Mouse (Mus musculus) liver, embryonic 16.5 days (tissue): ENCODE data around the gene Ssx2ip. TPM values are rescaled to one million over a fixed set of nuclear protein-coding genes. Genes with fewer than 3 reads are reported as not detected.
"Not testable (repeated sequence)": the region's sequence is repeated elsewhere in the genome, so short reads cannot be mapped to it uniquely, and the experiment has no call there.

Experiments used
- ATAC-seq: fragments of 200-750 bp; cut with Nextera tagmentation; 2 replicates; pipeline ENCODE4 v1.8.0; 2017; ENCODE audit warnings: low read depth, mild to moderate bottlenecking, moderate number of reproducible peaks, moderate library complexity
- H3K27ac ChIP-seq: fragments of 300-500 bp; sonication (generic); 2 replicates; pipeline ENCODE4 v1.5.1; 2014; ENCODE audit warnings: mild to moderate bottlenecking, low read length
- H3K27me3 ChIP-seq: fragments of 300-500 bp; sonication (generic); 2 replicates; pipeline ENCODE4 v1.6.1; 2014; ENCODE audit warnings: low read depth, low read length, mixed read lengths; ENCODE audit not compliant: control insufficient read depth, insufficient read depth
- H3K36me3 ChIP-seq: fragments of 300-500 bp; sonication (generic); 2 replicates; pipeline ENCODE4 v1.6.1; 2014; ENCODE audit warnings: mild to moderate bottlenecking; ENCODE audit not compliant: control insufficient read depth, insufficient read depth
- H3K4me1 ChIP-seq: fragments of 300-500 bp; sonication (generic); 2 replicates; pipeline ENCODE4 v1.6.1; 2014; ENCODE audit warnings: low read depth, low read length, mixed read lengths; ENCODE audit not compliant: control insufficient read depth
- H3K4me2 ChIP-seq: fragments of 300-500 bp; sonication (generic); 2 replicates; pipeline ENCODE4 v1.6.1; 2014; ENCODE audit warnings: low read depth, low read length, mixed read lengths
- H3K4me3 ChIP-seq: fragments of 300-500 bp; sonication (generic); 2 replicates; pipeline ENCODE4 v1.5.1; 2014; ENCODE audit warnings: low read depth, mild to moderate bottlenecking, low read length
- H3K9ac ChIP-seq: fragments of 300-500 bp; sonication (generic); 2 replicates; pipeline ENCODE4 v1.6.1; 2014; ENCODE audit warnings: low read depth, low read length
- H3K9me3 ChIP-seq: fragments of 300-500 bp; sonication (generic); replicated peaks from 2 replicates; pipeline ENCODE4 v1.6.1; 2016; ENCODE audit warnings: low read length; ENCODE audit not compliant: control insufficient read depth
- WGBS: fragments of 180-500 bp; shearing (Covaris S2); extraction: QIAGEN DNeasy Blood & Tissue Kit; methylation state at CpG from one replicate; pipeline ENCODE4 v1.1.7; 2014; ENCODE audit not compliant: insufficient replicate concordance; 5-methylcytosine and 5-hydroxymethylcytosine counted together
- polyA plus RNA-seq: library from polyadenylated mRNA; unstranded; fragments of >200 nt; fragmentation: Nextera tagmentation; extraction: Ambion mirVana; gene quantifications from 2 replicates; pipeline ENCODE4 v1.2.1, GENCODE M21; 2015

The Ssx2ip gene
- polyA plus RNA-seq, 1 experiment from 2014 or later = 60.7 TPM

DNA sequence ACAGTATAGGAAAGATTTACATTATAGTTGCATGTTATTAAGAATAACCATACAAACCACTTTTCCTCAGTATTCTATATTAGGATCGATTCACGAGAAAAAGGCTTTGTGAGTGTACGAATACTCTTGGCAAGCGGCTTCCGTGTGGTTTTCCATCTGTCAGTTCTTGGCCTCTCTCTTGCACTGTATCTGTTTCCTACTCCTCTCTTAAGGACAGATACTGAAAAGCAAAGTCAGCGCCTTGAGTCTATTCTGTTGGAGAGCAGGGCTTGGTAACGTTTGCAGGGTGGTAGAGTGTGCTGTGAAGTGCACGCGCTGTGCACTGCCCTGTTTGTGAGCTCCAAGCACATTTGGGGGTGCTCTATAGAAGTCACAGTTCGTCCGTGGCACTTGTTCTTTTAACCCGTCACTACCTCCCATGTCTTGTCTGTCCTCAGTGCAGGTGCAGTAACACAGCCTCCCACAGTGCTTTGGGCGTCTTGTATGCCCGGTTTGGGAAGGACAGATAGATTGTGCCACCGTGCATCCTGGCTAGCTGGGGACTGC is 15.6 kb downstream of the Ssx2ip start:
- Histone ChIP-seq H3K27ac (no peak overlapping the region), H3K4me1 (no peaks in the 10 kb centered on the region), H3K36me3 (peaks cover 68% of the 10 kb centered on the region), H3K4me3 (no peak overlapping the region), H3K4me2 (no peak overlapping the region), H3K27me3 (no peaks in the 10 kb centered on the region), H3K9ac (no peak overlapping the region), H3K9me3 (no peaks in the 10 kb centered on the region)
- whole genome bisulfite sequencing = 76% methylated on average over 15 of the region's 15 CpGs
- no peak for ATAC-seq

DNA sequence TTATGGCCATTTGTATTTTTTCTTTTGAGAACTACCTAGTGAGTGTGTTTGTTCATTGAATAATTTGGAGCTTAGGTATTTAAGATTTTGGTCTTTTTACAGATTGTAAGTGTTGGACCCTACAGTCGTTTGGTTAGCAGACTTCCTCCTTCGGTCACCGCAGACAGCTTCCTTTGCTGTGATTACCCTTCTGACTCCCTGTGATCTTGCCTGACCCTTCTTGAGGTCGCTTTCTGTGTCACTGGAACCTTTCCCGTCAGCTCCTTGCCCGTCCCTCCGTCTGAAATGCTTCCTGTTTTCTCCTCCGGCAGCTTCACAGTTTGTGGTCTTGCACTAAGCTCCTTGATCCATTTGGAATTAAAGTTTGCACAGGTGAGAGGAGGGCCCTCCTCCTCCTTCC is 17.3 kb downstream of the Ssx2ip start:
- no peak overlapping the region for H3K9ac ChIP-seq
- ATAC-seq = no peak
- H3K27me3 ChIP-seq = no peaks in the 10 kb centered on the region
- no peak overlapping the region for H3K4me3 ChIP-seq
- 38% methylated on average over 8 of the region's 8 CpGs for WGBS
- H3K27ac ChIP-seq = no peak overlapping the region
- H3K4me2 ChIP-seq = no peak overlapping the region
- peaks cover 73% of the 10 kb centered on the region for H3K36me3 ChIP-seq
- H3K9me3 ChIP-seq = no peaks in the 10 kb centered on the region
- no peaks in the 10 kb centered on the region for H3K4me1 ChIP-seq

DNA sequence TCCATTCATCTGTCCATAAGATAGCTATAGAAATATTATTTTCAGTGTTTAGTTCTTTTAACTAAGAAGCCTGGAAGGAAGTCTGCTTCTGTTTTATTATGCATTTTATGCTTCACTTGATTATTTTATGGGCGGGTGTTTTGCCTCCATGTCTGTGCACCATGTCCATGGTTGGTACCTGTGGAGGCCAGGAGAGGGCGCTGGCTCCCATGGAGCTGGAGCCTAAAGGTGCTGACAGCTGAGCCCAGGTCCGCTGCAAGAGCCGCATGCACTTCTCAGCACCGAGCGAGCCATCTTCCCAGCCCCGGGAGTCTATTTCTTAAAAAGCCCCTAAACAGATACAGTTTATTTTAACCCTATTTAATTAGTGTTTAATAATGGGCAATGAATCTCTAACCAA is 19.3 kb downstream of the Ssx2ip start:
- Histone ChIP-seq H3K27ac (no peak overlapping the region), H3K4me2 (no peak overlapping the region), H3K36me3 (peaks cover 83% of the 10 kb centered on the region), H3K4me1 (no peaks in the 10 kb centered on the region), H3K4me3 (no peak overlapping the region), H3K9me3 (no peaks in the 10 kb centered on the region), H3K27me3 (no peaks in the 10 kb centered on the region), H3K9ac (no peak overlapping the region)
- no peak for ATAC-seq
- 86% methylated on average over 7 of the region's 7 CpGs for WGBS

DNA sequence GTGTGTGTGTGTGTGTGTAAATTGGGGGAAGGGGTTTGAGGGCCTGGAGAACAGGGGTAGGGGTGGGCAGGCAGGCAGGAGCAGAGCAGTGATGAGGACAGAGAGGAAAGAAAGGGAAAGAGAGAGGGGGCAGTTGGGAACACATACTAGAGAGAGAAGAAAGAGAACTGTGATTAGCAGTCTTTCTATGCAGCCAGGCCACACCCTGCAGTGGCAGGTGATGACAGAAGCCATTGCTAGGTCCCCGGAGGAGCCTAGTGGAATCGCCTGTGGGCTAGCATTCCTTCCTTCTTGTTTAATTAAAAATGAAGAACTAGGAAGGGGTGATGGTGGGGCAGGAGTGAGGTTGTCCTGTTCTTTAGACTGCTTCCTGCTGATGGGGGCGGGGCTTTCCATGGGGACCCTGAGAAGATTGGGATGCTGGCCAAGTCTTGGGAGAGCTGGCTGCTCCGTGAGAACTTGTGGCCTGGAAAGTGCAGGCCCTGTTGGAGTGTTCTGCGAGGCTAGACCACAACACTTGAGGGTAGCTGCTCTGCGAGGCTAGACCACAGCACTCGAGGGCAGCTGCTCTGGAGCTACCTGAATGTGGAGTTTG is 20.0 kb downstream of the Ssx2ip start:
- H3K4me1 ChIP-seq = no peaks in the 10 kb centered on the region
- H3K4me2 ChIP-seq = no peak overlapping the region
- 83% methylated on average over 7 of the region's 7 CpGs for WGBS
- H3K36me3 ChIP-seq = peaks cover 81% of the 10 kb centered on the region
- no peak for ATAC-seq
- H3K9me3 ChIP-seq = no peaks in the 10 kb centered on the region
- H3K27ac ChIP-seq = no peak overlapping the region
- H3K27me3 ChIP-seq = no peaks in the 10 kb centered on the region
- H3K4me3 ChIP-seq = no peak overlapping the region
- H3K9ac ChIP-seq = no peak overlapping the region

DNA sequence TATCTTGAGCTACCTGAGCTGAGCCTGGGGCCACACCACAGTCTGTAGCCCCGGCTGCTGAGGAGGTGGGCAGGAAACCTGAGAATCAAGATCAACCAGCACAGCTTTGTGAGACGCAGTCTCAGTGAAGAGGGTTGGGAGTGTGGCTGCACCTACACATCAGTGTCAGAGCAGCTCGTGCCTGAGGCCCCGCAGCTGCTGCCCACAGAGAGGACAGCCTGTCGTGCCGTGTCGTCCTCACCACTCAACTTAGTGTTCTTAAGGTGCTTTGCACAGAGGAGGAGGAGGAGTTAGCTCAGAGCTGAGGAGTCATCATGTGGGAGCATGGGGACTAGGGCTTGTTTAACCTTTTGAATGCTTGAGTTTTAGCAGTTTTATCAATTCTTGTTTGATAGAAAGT is 21.5 kb downstream of the Ssx2ip start:
- H3K4me1 ChIP-seq = no peaks in the 10 kb centered on the region
- H3K4me2 ChIP-seq = no peak overlapping the region
- no peaks in the 10 kb centered on the region for H3K9me3 ChIP-seq
- H3K4me3 ChIP-seq = no peak overlapping the region
- no peak for ATAC-seq
- H3K9ac ChIP-seq = no peak overlapping the region
- H3K27ac ChIP-seq = no peak overlapping the region
- H3K27me3 ChIP-seq = no peaks in the 10 kb centered on the region
- 81% methylated on average over 7 of the region's 7 CpGs for WGBS
- H3K36me3 ChIP-seq = peaks cover 82% of the 10 kb centered on the region

DNA sequence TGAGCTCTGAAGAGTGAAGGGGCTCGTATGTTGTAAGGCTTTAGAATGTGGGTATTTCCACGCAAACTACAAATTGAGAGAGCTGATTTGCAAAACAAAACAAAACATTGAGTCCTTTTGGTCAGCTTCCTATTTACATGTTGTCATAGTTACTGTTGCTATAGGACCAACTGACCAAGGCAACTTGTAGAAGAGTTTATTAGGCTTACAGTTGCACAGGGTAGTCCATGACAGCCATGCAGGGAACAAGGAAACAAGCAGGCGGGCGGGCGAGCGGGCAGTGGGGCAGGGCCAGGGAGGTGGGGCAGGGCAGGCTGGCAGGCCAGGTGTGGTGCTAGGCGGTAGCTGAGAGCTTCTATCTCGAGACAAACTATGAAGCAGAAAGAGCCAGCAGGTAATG is 22.0 kb downstream of the Ssx2ip start:
- no peak overlapping the region for H3K4me3 ChIP-seq
- H3K4me2 ChIP-seq = no peak overlapping the region
- 86% methylated on average over 8 of the region's 8 CpGs for WGBS
- H3K9ac ChIP-seq = no peak overlapping the region
- ATAC-seq = no peak
- H3K36me3 ChIP-seq = peaks cover 82% of the 10 kb centered on the region
- H3K27ac ChIP-seq = no peak overlapping the region
- H3K27me3 ChIP-seq = no peaks in the 10 kb centered on the region
- H3K4me1 ChIP-seq = no peaks in the 10 kb centered on the region
- H3K9me3 ChIP-seq = no peaks in the 10 kb centered on the region

DNA sequence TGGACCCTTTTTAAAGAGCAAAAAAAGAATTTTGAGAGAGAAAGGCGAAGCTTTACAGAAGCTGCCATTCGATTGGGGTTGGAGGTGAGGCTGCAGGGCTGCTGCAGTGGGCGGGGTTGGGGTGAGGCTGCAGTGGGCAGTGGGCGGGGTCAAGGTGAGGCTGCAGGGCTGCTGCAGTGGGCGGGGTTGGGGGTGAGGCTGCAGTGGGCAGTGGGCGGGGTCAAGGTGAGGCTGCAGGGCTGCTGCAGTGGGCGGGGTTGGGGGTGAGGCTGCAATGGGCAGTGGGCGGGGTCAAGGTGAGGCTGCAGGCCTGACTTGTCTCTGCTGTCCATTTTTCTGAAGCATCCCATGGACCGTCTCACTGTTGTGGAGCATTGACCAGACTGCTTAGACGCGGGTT is 28.6 kb downstream of the Ssx2ip start:
- ATAC-seq, H3K4me3 ChIP-seq, H3K4me1 ChIP-seq, H3K27me3 ChIP-seq, H3K27ac ChIP-seq, H3K9ac ChIP-seq, H3K4me2 ChIP-seq, H3K9me3 ChIP-seq: not testable (repeated sequence)
- peaks cover 91% of the 10 kb centered on the region for H3K36me3 ChIP-seq
- WGBS = 74% methylated on average over 11 of the region's 11 CpGs

- Histone ChIP-seq H3K9ac (no peak overlapping the region), H3K9me3 (no peaks in the 10 kb centered on the region), H3K27ac (no peak overlapping the region), H3K27me3 (no peaks in the 10 kb centered on the region), H3K4me2 (no peak overlapping the region), H3K4me1 (peaks cover 5% of the 10 kb centered on the region), H3K36me3 (peaks cover 91% of the 10 kb centered on the region), H3K4me3 (no peak overlapping the region)
- ATAC-seq = no peak
- 82% methylated on average over 14 of the region's 14 CpGs for WGBS
Measured at GRCm38 (mm10) chr3:146433681-146434350, 29.4 kb downstream of the Ssx2ip start.

DNA sequence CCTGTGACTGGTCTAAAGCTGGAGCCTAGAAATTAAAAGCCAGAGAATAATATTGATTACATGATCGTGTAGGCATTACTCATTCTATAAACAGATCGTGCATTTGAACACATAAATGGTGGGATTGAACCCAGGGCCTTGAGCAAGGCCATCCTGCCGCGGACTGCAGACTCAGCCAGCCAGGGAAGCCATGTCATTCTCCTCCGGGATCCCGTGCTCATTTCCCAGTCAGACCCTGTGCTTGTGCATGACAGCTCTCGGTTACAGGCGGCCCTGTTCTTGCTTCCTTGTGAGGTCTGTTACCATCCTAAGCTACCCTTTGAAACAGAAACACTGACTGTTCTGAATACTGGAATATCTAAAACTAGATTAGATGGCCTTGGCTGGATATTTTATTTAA is 30.2 kb downstream of the Ssx2ip start:
- no peak for ATAC-seq
- Histone ChIP-seq H3K4me3 (no peak overlapping the region), H3K36me3 (peaks cover 86% of the 10 kb centered on the region), H3K9me3 (no peaks in the 10 kb centered on the region), H3K27me3 (no peaks in the 10 kb centered on the region), H3K27ac (no peak overlapping the region), H3K4me1 (peaks cover 5% of the 10 kb centered on the region), H3K9ac (no peak overlapping the region), H3K4me2 (no peak overlapping the region)
- WGBS = 90% methylated on average over 8 of the region's 8 CpGs
